Mouse (Mus musculus): ENCODE results near the gene Rac1.

- TF ChIP-seq CTCF (IDR thresholded peaks at IDR 0.05; ENCODE audit: extremely low read depth, insufficient read depth, insufficient read length, insufficient replicate concordance) = no peak
- no peak for TF ChIP-seq POLR2A (IDR thresholded peaks at IDR 0.05; ENCODE audit: low read depth, low read length)
Measured at GRCm38 (mm10) chr5:143470421-143471164, 57.2 kb downstream of the Rac1 start.

Data from spleen, adult 2 months (tissue).